Mouse (Mus musculus) bone marrow, adult 2 months (tissue): ENCODE measurements around the gene Qpctl. TPM values are rescaled to one million over a fixed set of nuclear protein-coding genes. Genes with fewer than 3 reads are reported as not detected.

Experiments
- H3K27ac ChIP-seq: fragments of 200-500 bp; 2 replicates; pipeline ENCODE4 v1.5.1; 2012; ENCODE audit warnings: low read depth, mild to moderate bottlenecking, control low read depth, inconsistent platforms, low read length; ENCODE audit not compliant: control insufficient read depth, poor library complexity, insufficient read depth
- H3K4me1 ChIP-seq: fragments of 200-500 bp; 2 replicates; pipeline ENCODE4 v1.6.1; 2011; ENCODE audit warnings: low read length; ENCODE audit not compliant: control insufficient read depth, insufficient read depth
- H3K4me3 ChIP-seq: fragments of 200-500 bp; replicated peaks from 2 replicates; pipeline ENCODE3; 2011; ENCODE audit warnings: mild to moderate bottlenecking, low read depth, low read length, control low read depth; ENCODE audit not compliant: control insufficient read depth
- CTCF ChIP-seq: fragments of 200-500 bp; IDR thresholded peaks from 2 replicates; pipeline ENCODE4 v1.5.1; 2011; ENCODE audit warnings: low read length, control low read depth; ENCODE audit not compliant: control insufficient read depth, insufficient read depth
- POLR2A ChIP-seq: fragments of 200-500 bp; IDR thresholded peaks from 2 replicates; pipeline ENCODE4 v1.6.1; 2011; ENCODE audit warnings: low read depth, mild to moderate bottlenecking, control low read depth, low read length, borderline replicate concordance; ENCODE audit not compliant: control insufficient read depth
- WGBS: fragments of 180-500 bp; shearing (Covaris S2); methylation state at CpG from one replicate; pipeline ENCODE4 v1.1.7; 2018; 5-methylcytosine and 5-hydroxymethylcytosine counted together
- polyA plus RNA-seq: library from polyadenylated mRNA; stranded (reverse); fragments of >200 nt; gene quantifications from 2 replicates; pipeline ENCODE4 v1.2.4, GENCODE M21; 2011; ENCODE audit warnings: low replicate concordance; ENCODE audit not compliant: missing spikeins, insufficient read depth, insufficient read length

Qpctl gene
- polyA plus RNA-seq, result 3.6 and 6.8 TPM in 2 replicates

- peak within 1 kb of the TSS; percentile 88 for H3K4me3 ChIP-seq
- peak within 1 kb of the TSS; percentile 81 for H3K27ac ChIP-seq
- TF ChIP-seq CTCF (no peak), POLR2A (peak; percentile 60; the same call in 1 of the 2 replicates)
- under 1% methylated on average over 43 of the region's 43 CpGs for WGBS
- H3K4me1 ChIP-seq, result no peaks in the 10 kb centered on the region
These were observed at the start of gene Qpctl for GRCm38 (mm10) chr7:19148875-19149541. Gene Qpctl (minus strand): TSS chr7:19149291.

- H3K4me3 ChIP-seq, result no peak overlapping the region
- TF ChIP-seq CTCF (peak; percentile 73), POLR2A (no peak)
- H3K27ac ChIP-seq, result no peak overlapping the region
- no peaks in the 10 kb centered on the region; the same call in 1 of the 2 replicates for H3K4me1 ChIP-seq
- 44% methylated on average over 2 of the region's 2 CpGs for WGBS
These were observed 48.9 kb upstream of the Qpctl start for GRCm38 (mm10) chr7:19197985-19198384.

- Histone ChIP-seq H3K27ac (no peak overlapping the region), H3K4me1 (no peaks in the 10 kb centered on the region; the same call in 1 of the 2 replicates), H3K4me3 (no peak overlapping the region)
- WGBS, result 61% methylated on average over 6 of the region's 6 CpGs
- TF ChIP-seq POLR2A (no peak), CTCF (peak; percentile 54)
These were observed 47.6 kb upstream of the Qpctl start for GRCm38 (mm10) chr7:19196676-19197075.

GRCm38 (mm10) chr7:19194676-19195075 lies 45.6 kb upstream of the Qpctl start:
- TF ChIP-seq CTCF, result peak; percentile 59
- TF ChIP-seq POLR2A, result no peak
- Histone ChIP-seq H3K27ac (no peak overlapping the region), H3K4me1 (no peaks in the 10 kb centered on the region), H3K4me3 (no peak overlapping the region)
- 89% methylated on average over 4 of the region's 4 CpGs for WGBS

GRCm38 (mm10) chr7:19184758-19185157 lies 35.7 kb upstream of the Qpctl start:
- Histone ChIP-seq H3K27ac (no peak overlapping the region), H3K4me3 (no peak overlapping the region), H3K4me1 (peaks cover 3% of the 10 kb centered on the region; the same call in 1 of the 2 replicates)
- no peak for TF ChIP-seq CTCF
- no peak for TF ChIP-seq POLR2A
- 79% methylated on average over 6 of the region's 6 CpGs for WGBS

- H3K27ac ChIP-seq, result no peak overlapping the region
- peaks cover 3% of the 10 kb centered on the region; the same call in 1 of the 2 replicates for H3K4me1 ChIP-seq
- WGBS, result 83% methylated on average over 2 of the region's 2 CpGs
- TF ChIP-seq POLR2A (no peak), CTCF (no peak)
- no peak overlapping the region for H3K4me3 ChIP-seq
These were observed 35.2 kb upstream of the Qpctl start for GRCm38 (mm10) chr7:19184250-19184649.

GRCm38 (mm10) chr7:19180862-19181429 lies 31.9 kb upstream of the Qpctl start:
- Histone ChIP-seq H3K4me1 (peaks cover 3% of the 10 kb centered on the region; the same call in 1 of the 2 replicates), H3K4me3 (peak overlapping the region; percentile 73), H3K27ac (peak overlapping the region; percentile 86)
- TF ChIP-seq POLR2A (no peak), CTCF (no peak)
- under 1% methylated on average over 27 of the region's 27 CpGs for WGBS

GRCm38 (mm10) chr7:19179936-19180335 lies 30.8 kb upstream of the Qpctl start:
- Histone ChIP-seq H3K4me1 (peaks cover 3% of the 10 kb centered on the region; the same call in 1 of the 2 replicates), H3K4me3 (no peak overlapping the region)
- TF ChIP-seq POLR2A, result no peak
- TF ChIP-seq CTCF, result no peak

More at GRCm38 (mm10) chr7:19179936-19180335, 30.8 kb upstream of the Qpctl start:
- 39% methylated on average over 6 of the region's 6 CpGs for WGBS
- H3K27ac ChIP-seq, result no peak overlapping the region; the same call in 1 of the 2 replicates
